Mouse (Mus musculus): ENCODE data around the gene Per3.

- TF ChIP-seq CTCF (IDR thresholded peaks at IDR 0.05; ENCODE audit: borderline replicate concordance, insufficient read depth, low read length) (peak; percentile 25; the same call in 1 of the 2 replicates), POLR2A (IDR thresholded peaks at IDR 0.05; ENCODE audit: low read depth, low read length) (no peak)
These were observed 54.3 kb downstream of the Per3 start for GRCm38 (mm10) chr4:150990148-150990547.
